Mouse (Mus musculus) heart, embryonic 11.5 days (tissue): ENCODE results near the gene Cdh4. TPM values are rescaled to one million over a fixed set of nuclear protein-coding genes. Genes with fewer than 3 reads are reported as not detected.

Experiments used
- ATAC-seq: fragments of 200-750 bp; cut with Nextera tagmentation; replicated peaks from 2 replicates; pipeline ENCODE4 v1.8.0; 2017; ENCODE audit warnings: moderate library complexity; ENCODE audit not compliant: insufficient number of reproducible peaks, low FRiP score, low TSS enrichment
- H3K27ac ChIP-seq: fragments of 300-500 bp; sonication (generic); 2 replicates; pipeline ENCODE4 v1.5.1; 2014; ENCODE audit warnings: mild to moderate bottlenecking, low read depth, low read length
- H3K27me3 ChIP-seq: fragments of 300-500 bp; sonication (generic); 2 replicates; pipeline ENCODE4 v1.6.1; 2014; ENCODE audit warnings: mild to moderate bottlenecking, low read length, mixed read lengths; ENCODE audit not compliant: control insufficient read depth, insufficient read depth
- H3K36me3 ChIP-seq: fragments of 300-500 bp; sonication (generic); 2 replicates; pipeline ENCODE4 v1.6.1; 2014; ENCODE audit warnings: mild to moderate bottlenecking, low read length, moderate library complexity, mixed read lengths; ENCODE audit not compliant: control insufficient read depth, insufficient read depth
- H3K4me1 ChIP-seq: fragments of 300-500 bp; sonication (generic); 2 replicates; pipeline ENCODE4 v1.6.1; 2014; ENCODE audit warnings: low read length; ENCODE audit not compliant: control insufficient read depth, insufficient read depth
- H3K4me2 ChIP-seq: fragments of 300-500 bp; sonication (generic); 2 replicates; pipeline ENCODE4 v1.6.1; 2014; ENCODE audit warnings: mild to moderate bottlenecking, moderate library complexity
- H3K4me3 ChIP-seq: fragments of 300-500 bp; sonication (generic); 2 replicates; pipeline ENCODE4 v1.5.1; 2014; ENCODE audit warnings: low read depth, low read length
- H3K9ac ChIP-seq: fragments of 300-500 bp; sonication (generic); 2 replicates; pipeline ENCODE4 v1.6.1; 2014; ENCODE audit warnings: mild to moderate bottlenecking, low read depth, low read length, moderate library complexity
- H3K9me3 ChIP-seq: fragments of 300-500 bp; sonication (generic); replicated peaks from 2 replicates; pipeline ENCODE4 v1.6.1; 2016; ENCODE audit warnings: low read length; ENCODE audit not compliant: control insufficient read depth
- WGBS: fragments of 180-500 bp; shearing (Covaris S2); extraction: QIAGEN DNeasy Blood & Tissue Kit; methylation state at CpG from one replicate; pipeline ENCODE4 v1.1.7; 2014; ENCODE audit not compliant: insufficient replicate concordance; 5-methylcytosine and 5-hydroxymethylcytosine counted together
- polyA plus RNA-seq: library from polyadenylated mRNA; unstranded; fragments of >200 nt; fragmentation: Nextera tagmentation; extraction: Ambion mirVana; gene quantifications from 2 replicates; pipeline ENCODE4 v1.2.1, GENCODE M21; 2014

Gene Cdh4
- polyA plus RNA-seq, 1 experiment from 2014 or later, result 0.56 TPM

GRCm38 (mm10) chr2:179520941-179521340 lies 78.7 kb downstream of the Cdh4 start:
- Histone ChIP-seq H3K4me1 (no peaks in the 10 kb centered on the region), H3K36me3 (no peaks in the 10 kb centered on the region), H3K9me3 (no peaks in the 10 kb centered on the region), H3K27ac (no peak overlapping the region), H3K4me3 (no peak overlapping the region), H3K4me2 (no peak overlapping the region), H3K9ac (no peak overlapping the region), H3K27me3 (no peaks in the 10 kb centered on the region)
- no peak for ATAC-seq
- 83% methylated on average over 6 of the region's 6 CpGs for WGBS

- no peaks in the 10 kb centered on the region for H3K9me3 ChIP-seq
- H3K4me3 ChIP-seq, result no peak overlapping the region
- H3K27ac ChIP-seq, result no peak overlapping the region
- H3K4me2 ChIP-seq, result no peak overlapping the region
- no peaks in the 10 kb centered on the region for H3K4me1 ChIP-seq
- 63% methylated on average over 5 of the region's 5 CpGs for WGBS
- H3K36me3 ChIP-seq, result no peaks in the 10 kb centered on the region
- no peaks in the 10 kb centered on the region for H3K27me3 ChIP-seq
- ATAC-seq, result no peak
- H3K9ac ChIP-seq, result no peak overlapping the region
Observed at GRCm38 (mm10) chr2:179521444-179521843, 79.2 kb downstream of the Cdh4 start.

GRCm38 (mm10) chr2:179522141-179522540 lies 79.9 kb downstream of the Cdh4 start:
- WGBS, result 30% methylated on average over 8 of the region's 8 CpGs
- Histone ChIP-seq H3K9ac (no peak overlapping the region), H3K36me3 (no peaks in the 10 kb centered on the region), H3K4me3 (no peak overlapping the region), H3K27me3 (no peaks in the 10 kb centered on the region), H3K27ac (no peak overlapping the region), H3K9me3 (no peaks in the 10 kb centered on the region), H3K4me1 (no peaks in the 10 kb centered on the region), H3K4me2 (no peak overlapping the region)
- no peak for ATAC-seq

- no peaks in the 10 kb centered on the region for H3K27me3 ChIP-seq
- no peak overlapping the region for H3K27ac ChIP-seq
- no peak overlapping the region for H3K4me3 ChIP-seq
- ATAC-seq, result no peak
- H3K4me1 ChIP-seq, result no peaks in the 10 kb centered on the region
- no peak overlapping the region for H3K9ac ChIP-seq
- H3K9me3 ChIP-seq, result no peaks in the 10 kb centered on the region
- no peak overlapping the region for H3K4me2 ChIP-seq
- 63% methylated on average over 7 of the region's 7 CpGs for WGBS
- no peaks in the 10 kb centered on the region for H3K36me3 ChIP-seq
Observed at GRCm38 (mm10) chr2:179526976-179527375, 84.7 kb downstream of the Cdh4 start.

GRCm38 (mm10) chr2:179530436-179531040 lies 88.3 kb downstream of the Cdh4 start:
- Histone ChIP-seq H3K4me3 (no peak overlapping the region), H3K9ac (no peak overlapping the region), H3K9me3 (no peaks in the 10 kb centered on the region), H3K36me3 (no peaks in the 10 kb centered on the region), H3K4me1 (no peaks in the 10 kb centered on the region), H3K4me2 (no peak overlapping the region), H3K27ac (no peak overlapping the region), H3K27me3 (no peaks in the 10 kb centered on the region)
- 76% methylated on average over 7 of the region's 7 CpGs for WGBS
- no peak for ATAC-seq

GRCm38 (mm10) chr2:179533196-179533595 lies 91.0 kb downstream of the Cdh4 start:
- no peaks in the 10 kb centered on the region for H3K9me3 ChIP-seq
- no peak overlapping the region for H3K27ac ChIP-seq
- 76% methylated on average over 6 of the region's 6 CpGs for WGBS
- ATAC-seq, result no peak
- H3K36me3 ChIP-seq, result no peaks in the 10 kb centered on the region
- 0 out of 2 replicates have a peak, but pooled peaks cover 3% of the 10 kb centered on the region for H3K27me3 ChIP-seq
- H3K4me2 ChIP-seq, result no peak overlapping the region
- H3K4me3 ChIP-seq, result no peak overlapping the region
- H3K9ac ChIP-seq, result no peak overlapping the region
- H3K4me1 ChIP-seq, result no peaks in the 10 kb centered on the region

GRCm38 (mm10) chr2:179533881-179534280 lies 91.7 kb downstream of the Cdh4 start:
- Histone ChIP-seq H3K27ac (no peak overlapping the region), H3K27me3 (0 out of 2 replicates have a peak, but pooled peaks cover 3% of the 10 kb centered on the region), H3K36me3 (no peaks in the 10 kb centered on the region), H3K9me3 (no peaks in the 10 kb centered on the region), H3K4me1 (no peaks in the 10 kb centered on the region), H3K4me2 (no peak overlapping the region), H3K9ac (no peak overlapping the region), H3K4me3 (no peak overlapping the region)
- WGBS, result 45% methylated on average over 2 of the region's 2 CpGs
- ATAC-seq, result no peak

- Histone ChIP-seq H3K27me3 (0 out of 2 replicates have a peak, but pooled peaks cover 3% of the 10 kb centered on the region), H3K4me3 (no peak overlapping the region), H3K4me2 (no peak overlapping the region), H3K36me3 (no peaks in the 10 kb centered on the region), H3K9ac (no peak overlapping the region), H3K9me3 (no peaks in the 10 kb centered on the region), H3K4me1 (no peaks in the 10 kb centered on the region), H3K27ac (no peak overlapping the region)
- 11% methylated on average over 6 of the region's 6 CpGs for WGBS
- ATAC-seq, result no peak
Observed at GRCm38 (mm10) chr2:179535204-179535603, 93.0 kb downstream of the Cdh4 start.

- H3K27ac ChIP-seq, result no peak overlapping the region
- H3K4me1 ChIP-seq, result no peaks in the 10 kb centered on the region
- H3K9ac ChIP-seq, result no peak overlapping the region
- no peak overlapping the region for H3K4me3 ChIP-seq
- no peaks in the 10 kb centered on the region for H3K9me3 ChIP-seq
- ATAC-seq, result no peak
- 24% methylated on average over 2 of the region's 2 CpGs for WGBS
- H3K4me2 ChIP-seq, result no peak overlapping the region
- H3K36me3 ChIP-seq, result no peaks in the 10 kb centered on the region
- H3K27me3 ChIP-seq, result 0 out of 2 replicates have a peak, but pooled peaks cover 3% of the 10 kb centered on the region
Observed at GRCm38 (mm10) chr2:179536762-179537161, 94.5 kb downstream of the Cdh4 start.
